Mouse (Mus musculus) adrenal gland, adult (tissue): ENCODE data around the gene Ccdc57.

Experiments used
- DNase-seq, 2 experiments: peaks; one replicate each; pipeline ENCODE4 v3.0.0; 2022 to 2023; ENCODE audit warnings: low spot score in 1 of 2; ENCODE audit not compliant: inconsistent age in 2 of 2

Gene Ccdc57

GRCm38 (mm10) chr11:120822831-120823550 lies 109.7 kb downstream of the Ccdc57 start:
- DNase-seq: peak; percentile 60 to 78

DNA sequence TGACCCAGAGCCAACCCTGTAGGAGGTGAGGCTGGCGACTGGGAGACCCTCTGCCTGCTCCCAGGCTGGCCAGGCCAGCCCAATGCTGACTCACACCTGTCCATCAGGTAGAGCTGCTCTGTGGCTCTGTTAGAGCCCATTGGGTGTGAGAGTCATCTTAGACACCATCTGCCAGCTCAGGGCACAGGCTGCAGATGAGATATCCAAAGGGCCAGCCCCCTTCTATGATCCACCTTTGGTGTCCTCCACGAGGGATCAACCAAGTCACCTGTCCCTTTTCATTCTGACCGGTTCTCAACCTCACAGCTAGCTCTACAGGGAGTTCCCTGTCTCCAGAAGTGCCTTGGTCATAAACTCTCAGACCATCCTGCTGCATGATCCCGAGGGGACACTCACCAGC lies 110.4 kb downstream of the Ccdc57 start:
- DNase-seq: no peak

GRCm38 (mm10) chr11:120821076-120821922 lies 111.4 kb downstream of the Ccdc57 start:
- peak; percentile 43 to 52 for DNase-seq

DNA sequence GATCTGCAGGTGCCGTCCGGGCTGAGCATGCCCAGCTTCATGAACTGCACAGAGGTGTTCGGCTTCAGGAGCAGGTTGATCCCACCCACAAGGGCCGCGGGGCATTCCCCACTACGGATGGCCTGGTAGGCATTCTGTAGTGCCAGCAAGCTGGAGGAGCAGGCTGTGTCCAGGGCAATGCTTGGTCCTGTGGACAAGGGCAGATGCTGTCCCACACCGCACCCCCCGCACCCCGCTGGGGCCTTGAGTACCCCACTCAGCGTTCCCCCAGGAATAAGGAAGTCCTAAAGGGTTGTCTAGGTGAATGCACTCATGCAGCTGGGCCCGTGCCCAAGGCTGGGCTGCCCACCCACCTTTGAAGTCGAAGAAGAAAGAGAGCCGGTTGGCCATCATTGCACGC lies 112.1 kb downstream of the Ccdc57 start:
- no peak for DNase-seq

DNA sequence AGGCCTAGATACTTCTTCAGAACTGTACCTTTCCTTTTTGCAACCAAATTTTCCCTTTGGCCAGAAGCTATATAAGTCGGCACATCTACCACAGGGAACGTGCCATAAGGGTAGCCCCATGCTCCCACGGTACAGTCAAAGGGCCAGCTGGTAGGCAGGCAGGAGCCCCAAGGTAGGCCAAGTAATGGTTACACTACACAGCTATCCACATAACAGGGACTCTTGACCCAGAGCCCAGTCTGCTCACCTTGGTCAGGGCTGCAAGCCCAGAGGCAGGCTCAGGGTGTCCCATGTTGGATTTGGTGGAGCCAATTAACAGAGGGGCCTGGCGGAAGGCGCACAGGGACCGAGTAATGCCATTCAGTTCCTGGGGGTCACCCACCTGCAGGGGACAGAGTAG lies 113.1 kb downstream of the Ccdc57 start:
- DNase-seq: no peak

DNA sequence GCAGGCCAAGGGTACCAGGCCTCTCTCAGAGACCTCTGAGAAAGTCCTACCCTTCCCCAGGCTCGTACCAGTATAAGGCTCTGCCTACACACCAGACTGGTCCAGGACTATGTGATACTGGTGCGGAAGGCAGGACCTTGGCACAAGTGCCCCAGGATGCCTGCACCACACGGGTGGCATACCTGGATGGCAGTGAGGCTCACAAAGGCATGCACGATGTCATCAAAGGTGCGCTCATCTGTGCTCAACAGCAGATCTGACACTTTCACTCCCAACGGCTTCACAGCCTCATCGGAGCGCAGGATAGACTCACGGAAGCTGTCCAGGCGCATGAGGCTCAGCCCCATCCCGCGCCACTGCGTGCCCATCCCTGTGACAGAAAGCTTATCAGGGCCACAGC lies 114.4 kb downstream of the Ccdc57 start:
- no peak for DNase-seq

- DNase-seq: no peak
Observed at GRCm38 (mm10) chr11:120817358-120817757, 115.3 kb downstream of the Ccdc57 start.

DNA sequence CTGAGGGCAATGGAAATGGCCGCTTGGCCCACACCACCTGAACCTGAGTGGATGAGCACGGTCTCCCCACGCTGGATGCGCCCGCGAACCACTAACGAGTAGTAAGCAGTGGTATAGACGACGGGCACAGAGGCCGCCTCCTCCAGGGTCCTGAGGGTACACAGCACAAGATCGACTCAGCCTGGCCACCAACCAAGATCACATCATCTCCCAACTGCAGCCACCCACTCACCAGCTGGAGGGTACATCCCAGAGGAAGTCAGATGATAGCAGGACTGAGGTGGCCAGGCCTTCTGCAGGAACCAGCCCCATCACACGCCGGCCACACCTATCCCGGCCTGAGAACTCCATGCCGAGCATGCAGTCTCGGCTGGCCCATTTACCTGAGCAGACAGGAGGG lies 120.6 kb downstream of the Ccdc57 start:
- no peak for DNase-seq

DNA sequence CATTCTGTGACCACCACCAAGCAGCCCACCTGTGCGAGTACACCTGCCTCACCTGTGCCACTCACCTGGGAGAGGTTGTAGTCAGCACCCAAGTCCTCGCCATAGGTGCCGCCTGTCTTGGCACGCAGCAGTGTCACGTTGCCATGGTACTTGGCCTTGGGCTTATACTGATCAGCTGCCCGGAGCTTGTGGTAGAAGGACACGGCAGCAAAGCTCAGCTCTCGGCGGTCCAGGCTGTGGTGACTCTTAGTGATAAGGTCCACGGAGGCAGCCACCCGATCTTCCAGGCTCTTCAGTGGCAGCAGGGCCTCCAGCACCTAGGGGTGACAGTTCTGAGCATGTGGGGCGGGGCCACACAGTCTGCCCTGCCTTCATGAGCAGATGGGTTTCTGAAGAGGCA lies 124.7 kb downstream of the Ccdc57 start:
- DNase-seq: peak; percentile 57 to 74

GRCm38 (mm10) chr11:120805375-120806298 lies 127.0 kb downstream of the Ccdc57 start:
- no peak for DNase-seq

- DNase-seq: no peak
Observed at GRCm38 (mm10) chr11:120804769-120805168, 127.9 kb downstream of the Ccdc57 start.

DNA sequence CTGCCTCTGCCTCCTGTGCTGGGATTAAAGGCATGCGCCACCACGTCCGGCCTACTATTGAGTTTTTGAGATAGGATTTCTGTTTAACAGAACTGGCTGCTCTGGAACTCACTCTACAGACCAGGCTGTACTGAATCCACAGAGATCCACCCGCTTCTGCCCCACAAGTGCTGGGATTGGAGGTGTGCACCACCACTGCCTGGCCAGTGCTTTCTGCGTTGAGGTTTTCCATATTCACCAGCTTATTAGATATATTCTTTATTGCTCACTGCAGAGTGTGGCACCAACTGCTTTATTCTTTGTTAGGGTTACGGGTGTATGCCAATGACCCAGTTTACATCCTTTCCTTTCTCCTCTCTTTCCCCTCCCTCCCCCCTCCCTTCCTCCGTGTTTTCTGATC lies 128.4 kb downstream of the Ccdc57 start:
- DNase-seq: no peak

- DNase-seq: peak; percentile 92 to 98
Observed at GRCm38 (mm10) chr11:120800061-120800904, 132.4 kb downstream of the Ccdc57 start.

DNA sequence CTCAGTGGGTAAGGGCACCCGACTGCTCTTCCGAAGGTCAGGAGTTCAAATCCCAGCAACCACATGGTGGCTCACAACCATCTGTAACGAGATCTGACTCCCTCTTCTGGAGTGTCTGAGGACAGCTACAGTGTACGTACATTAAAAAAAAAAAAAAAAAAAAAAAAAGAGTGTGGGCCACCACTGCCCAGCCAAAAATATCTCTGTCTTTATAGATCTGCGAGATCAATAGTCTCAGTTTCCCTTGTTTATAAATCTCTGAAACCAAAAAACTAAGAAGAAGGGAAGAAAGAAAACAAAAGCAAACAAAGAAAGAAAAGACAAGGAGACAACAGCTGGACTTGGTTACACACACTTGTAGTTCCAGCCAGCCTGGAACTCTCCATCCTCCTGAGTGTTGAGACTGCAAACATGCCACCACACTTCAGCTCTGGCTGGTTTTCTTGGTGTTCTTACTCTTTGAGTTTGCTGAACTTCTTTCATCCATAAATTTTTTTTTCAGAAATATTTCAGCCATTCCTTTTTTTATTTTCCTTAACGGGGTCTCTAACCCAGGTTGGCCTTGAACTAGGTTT lies 133.3 kb downstream of the Ccdc57 start:
- DNase-seq: no peak

GRCm38 (mm10) chr11:120798244-120798643 lies 134.4 kb downstream of the Ccdc57 start:
- DNase-seq: no peak

DNA sequence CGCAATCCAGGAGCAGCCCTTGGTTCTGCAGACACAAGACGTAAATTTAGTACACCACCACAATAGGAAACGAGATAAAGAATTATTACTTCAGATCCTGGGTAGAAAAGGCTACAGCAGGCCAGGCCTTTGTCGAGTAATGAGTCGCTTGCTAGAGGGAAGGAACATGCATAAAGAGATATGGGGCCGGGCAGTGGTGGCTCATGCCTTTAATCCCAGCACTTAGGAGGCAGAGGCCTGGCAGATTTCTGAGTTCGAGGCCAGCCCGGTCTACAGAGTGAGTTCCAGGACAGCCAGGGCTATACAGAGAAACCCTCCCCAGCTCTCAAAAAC lies 136.1 kb downstream of the Ccdc57 start:
- no peak for DNase-seq

- peak; percentile 97 to 99 for DNase-seq
Observed at GRCm38 (mm10) chr11:120795756-120796613, 136.7 kb downstream of the Ccdc57 start, which contains the start of gene Dus1l. Dus1l (minus strand) TSS chr11:120796403.

GRCm38 (mm10) chr11:120792652-120793051 lies 140.0 kb downstream of the Ccdc57 start:
- no peak for DNase-seq

GRCm38 (mm10) chr11:120789810-120790209 lies 142.9 kb downstream of the Ccdc57 start:
- no peak for DNase-seq
